Mouse (Mus musculus): Measurements from ENCODE around the gene Aoah.

The Aoah gene

GRCm38 (mm10) chr13:20916698-20917511, 123.0 kb downstream of the Aoah start:
- no peak for DNase-seq

- no peak for DNase-seq
Measured at GRCm38 (mm10) chr13:20920401-20920800, 126.5 kb downstream of the Aoah start.

GRCm38 (mm10) chr13:20936016-20936415, 142.1 kb downstream of the Aoah start:
- no peak for DNase-seq

- DNase-seq, result peak; percentile 81
Measured at GRCm38 (mm10) chr13:20937452-20937851, 143.5 kb downstream of the Aoah start.

- no peak for DNase-seq
Measured at GRCm38 (mm10) chr13:20939099-20939498, 145.2 kb downstream of the Aoah start.

GRCm38 (mm10) chr13:20940389-20940788, 146.5 kb downstream of the Aoah start:
- DNase-seq, result peak; percentile 42

GRCm38 (mm10) chr13:20941707-20942106, 147.8 kb downstream of the Aoah start:
- DNase-seq, result no peak

GRCm38 (mm10) chr13:20963086-20963485, 169.2 kb downstream of the Aoah start:
- DNase-seq, result no peak

DNA sequence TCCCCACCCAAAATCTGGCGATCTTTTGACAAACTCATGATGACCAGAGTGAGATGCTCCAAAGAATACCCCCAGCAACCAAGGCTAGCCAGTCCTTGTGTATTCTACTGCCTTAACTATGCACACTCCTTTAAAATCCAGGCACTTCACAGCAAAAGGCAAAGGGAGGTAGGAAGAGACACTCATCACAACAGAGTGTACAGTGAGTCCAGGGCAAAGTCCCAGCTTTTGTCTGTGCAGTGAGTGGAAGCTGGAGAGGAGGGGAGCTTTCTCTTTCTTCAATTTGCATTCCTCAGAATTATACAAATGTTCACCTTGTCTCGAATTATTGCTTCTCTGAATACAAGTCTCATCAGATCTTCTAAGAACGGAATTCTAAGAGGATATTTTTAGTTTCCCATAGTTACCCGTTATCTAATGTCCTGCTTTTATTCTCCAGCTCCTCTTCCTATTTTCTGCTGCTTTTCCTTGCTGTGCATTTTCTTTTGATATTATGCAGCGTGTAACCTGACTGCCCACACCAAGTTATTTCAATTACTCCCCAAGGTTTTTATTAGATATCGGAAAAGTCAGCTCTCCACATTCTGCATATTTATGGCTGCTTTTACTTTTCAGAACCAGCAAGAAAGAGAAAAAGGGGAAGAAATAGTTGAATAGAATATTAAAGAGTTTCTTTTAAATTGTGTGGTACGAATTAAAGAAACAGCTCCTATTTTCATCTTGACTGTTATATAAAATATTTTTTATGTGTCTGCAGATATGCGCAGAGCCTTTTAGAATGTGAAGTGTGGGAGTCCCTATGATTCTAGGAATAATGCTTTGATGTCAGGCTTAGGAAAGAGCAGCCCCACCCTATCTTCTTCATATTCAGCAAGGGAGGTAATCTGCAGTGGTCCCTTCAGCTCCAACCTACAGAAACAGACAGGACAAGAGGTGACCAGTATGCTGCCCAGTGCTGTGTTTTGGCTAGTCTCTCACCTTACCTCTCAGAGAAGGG, 187.6 kb downstream of the Aoah start:
- DNase-seq, result no peak

DNA sequence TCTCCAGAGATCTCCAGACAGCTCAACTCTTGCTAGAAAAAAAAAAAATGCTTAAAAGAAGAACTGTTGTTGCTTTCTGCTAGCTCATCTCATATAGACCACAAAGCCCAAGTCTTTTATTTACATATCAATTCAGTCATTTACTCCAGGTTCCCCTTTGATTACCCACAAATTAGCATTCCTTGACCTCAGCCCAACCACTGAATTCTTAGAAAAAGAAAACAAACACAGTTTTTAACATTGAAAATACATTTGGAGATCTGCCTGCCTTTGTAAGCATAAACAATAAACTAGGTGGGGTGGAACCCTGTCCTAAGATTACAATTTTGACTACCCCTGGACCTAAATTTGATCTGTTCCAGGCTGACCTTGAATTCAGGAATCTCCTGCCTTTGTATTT, 191.6 kb downstream of the Aoah start:
- no peak for DNase-seq

GRCm38 (mm10) chr13:20985961-20986360, 192.0 kb downstream of the Aoah start:
- DNase-seq, result no peak

DNA sequence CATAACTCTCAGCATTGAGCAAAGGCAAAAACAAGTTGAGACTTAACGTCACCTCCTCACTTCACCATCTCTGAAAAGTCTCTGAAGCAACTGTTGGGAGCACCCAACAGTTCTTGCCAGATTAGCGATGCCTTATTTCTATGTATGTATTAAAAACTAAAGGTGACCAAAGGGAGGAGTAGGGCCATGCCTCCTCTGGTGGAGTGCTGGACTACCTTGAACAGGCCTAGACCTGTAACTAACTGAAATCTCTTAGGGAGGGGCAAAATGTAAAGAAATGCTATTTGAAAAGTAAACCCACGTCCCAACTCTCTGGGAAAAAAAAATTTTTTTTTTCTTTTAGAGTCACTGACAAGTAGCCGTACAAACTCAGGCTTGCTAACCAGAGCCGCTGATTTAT, 211.3 kb downstream of the Aoah start:
- DNase-seq, result no peak

DNA sequence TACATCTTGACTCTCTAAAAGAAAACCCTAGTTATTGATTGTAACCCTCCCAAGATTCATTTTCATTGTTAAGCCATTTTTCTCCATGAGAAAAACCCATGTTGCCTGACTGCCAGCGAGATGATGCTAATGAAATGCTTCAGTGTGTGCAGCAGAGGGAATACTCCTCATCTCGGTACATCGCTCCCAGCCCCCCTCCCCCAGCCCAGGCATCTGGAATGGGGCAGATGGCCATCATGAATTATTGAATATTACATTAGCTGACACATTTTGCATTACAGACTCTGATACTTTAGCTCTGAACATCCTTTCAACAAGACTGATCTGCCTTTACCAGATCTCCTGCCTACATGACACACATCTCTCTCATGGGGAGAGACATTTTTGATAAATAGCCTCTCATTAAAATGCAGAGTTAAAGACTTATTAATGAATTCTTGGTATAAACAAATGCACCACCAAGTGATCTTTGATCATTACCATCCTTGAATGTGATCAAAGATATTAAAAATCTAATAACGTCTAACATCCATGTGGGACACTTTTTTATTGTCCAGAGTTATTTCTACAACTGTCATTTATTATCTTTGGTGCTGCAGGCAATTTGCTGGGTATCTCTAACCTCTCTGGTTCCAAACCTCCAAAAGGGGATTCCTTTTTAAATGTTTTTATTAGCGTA, 211.9 kb downstream of the Aoah start:
- no peak for DNase-seq

- no peak for DNase-seq
Measured at GRCm38 (mm10) chr13:21006321-21006653, 212.4 kb downstream of the Aoah start.

GRCm38 (mm10) chr13:21013659-21014058, 219.7 kb downstream of the Aoah start:
- no peak for DNase-seq

GRCm38 (mm10) chr13:21024831-21025230, 230.9 kb downstream of the Aoah start:
- no peak for DNase-seq

DNA sequence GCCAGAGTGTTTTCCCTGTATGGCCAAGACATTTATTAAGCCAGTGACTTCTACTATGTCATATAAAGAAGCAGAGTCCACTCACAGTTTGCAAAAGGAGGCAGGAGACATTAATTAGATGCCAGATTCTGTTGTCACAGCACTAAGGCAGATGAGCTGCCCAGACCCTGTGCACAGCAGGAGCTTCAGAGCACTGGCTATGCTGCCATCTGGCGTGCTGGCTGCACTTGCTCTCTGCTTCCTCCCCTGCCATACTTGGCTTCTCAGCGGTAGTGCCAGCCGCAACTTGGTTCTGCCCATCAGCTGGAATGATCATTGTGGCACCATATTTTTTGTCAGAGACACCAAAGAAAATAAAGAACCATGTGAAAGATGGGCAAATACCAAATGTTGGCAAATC, 239.3 kb downstream of the Aoah start:
- DNase-seq, result no peak

DNA sequence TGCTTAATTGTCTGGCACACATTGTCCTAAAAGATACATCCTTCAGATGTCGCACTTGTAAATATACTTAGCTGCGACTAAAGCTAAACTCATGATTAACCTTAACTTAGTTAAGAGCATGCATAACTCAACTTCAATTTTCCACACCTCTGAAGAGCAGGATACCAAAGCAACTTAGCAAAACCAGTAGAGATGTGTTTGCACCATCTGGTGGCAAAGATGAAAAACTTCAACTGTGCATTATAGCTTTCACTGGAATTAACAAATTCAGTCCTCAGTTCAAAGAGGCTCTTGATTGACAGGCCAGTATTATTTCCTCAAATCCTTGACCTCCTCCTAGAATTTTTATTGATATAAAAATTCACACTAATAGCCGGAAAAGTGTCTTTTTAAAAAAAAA, 241.1 kb downstream of the Aoah start:
- DNase-seq, result no peak

- no peak for DNase-seq
Measured at GRCm38 (mm10) chr13:21035981-21036380, 242.1 kb downstream of the Aoah start.

GRCm38 (mm10) chr13:21040589-21041199, 246.8 kb downstream of the Aoah start:
- DNase-seq, result no peak

DNA sequence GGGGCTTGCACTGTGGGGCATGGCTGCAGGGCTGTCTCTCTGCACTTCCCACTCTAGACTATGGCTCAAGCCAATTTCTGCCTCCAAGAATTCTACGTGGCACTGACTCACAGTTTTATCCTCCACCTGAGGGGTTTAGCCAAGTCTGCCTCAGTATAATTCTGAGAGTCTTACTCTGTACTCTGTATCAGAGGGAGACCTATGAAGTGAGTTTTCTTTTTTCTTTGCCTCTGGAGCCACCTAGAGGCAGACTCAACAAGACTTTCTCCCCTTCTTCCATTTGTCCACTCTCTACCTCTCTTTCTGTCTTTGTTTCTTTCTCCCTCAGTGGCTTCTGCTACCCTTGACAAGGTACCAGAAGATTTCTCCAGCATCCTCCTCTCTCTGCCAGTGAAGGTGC, 256.2 kb downstream of the Aoah start:
- no peak for DNase-seq

DNA sequence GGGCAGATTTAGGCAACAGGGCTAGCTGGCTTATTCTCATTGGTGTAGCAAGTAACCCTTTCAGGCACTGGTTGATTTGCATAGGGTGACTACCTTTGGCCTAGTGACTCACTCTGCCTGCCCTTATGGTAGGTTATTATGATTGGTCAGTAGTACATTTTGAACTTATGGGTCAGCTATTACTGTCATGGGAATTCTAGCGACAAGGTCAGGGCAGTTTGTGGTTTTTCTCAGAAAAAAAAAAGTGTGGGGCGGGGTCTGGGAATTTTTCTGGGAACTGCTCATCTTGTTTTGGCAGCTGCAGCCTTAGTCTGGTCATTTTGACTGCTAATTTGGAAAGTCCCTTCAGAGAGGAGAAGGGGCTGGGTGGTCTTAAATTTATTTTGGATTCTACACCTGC, 272.1 kb downstream of the Aoah start:
- DNase-seq, result no peak

- DNase-seq, result no peak
Measured at GRCm38 (mm10) chr13:21074847-21075246, 280.9 kb downstream of the Aoah start, which contains the start of gene Olfr1370. Gene Olfr1370 (minus strand): TSS chr13:21074947.
